Mouse (Mus musculus) urinary bladder, postnatal 25 days (tissue): ENCODE data around the gene Tlcd2.

ENCODE experiments used
- DNase-seq: peaks from one replicate; pipeline ENCODE4 v3.0.0; 2022; ENCODE audit warnings: low spot score

Tlcd2 gene

GRCm38 (mm10) chr11:75460844-75461742, at the start of gene Tlcd2:
Gene Tlcd2, plus strand, starts transcription at chr11:75461715.
- DNase-seq: peak; percentile 96

GRCm38 (mm10) chr11:75415096-75415495, 46.4 kb upstream of the Tlcd2 start:
- no peak for DNase-seq

DNA sequence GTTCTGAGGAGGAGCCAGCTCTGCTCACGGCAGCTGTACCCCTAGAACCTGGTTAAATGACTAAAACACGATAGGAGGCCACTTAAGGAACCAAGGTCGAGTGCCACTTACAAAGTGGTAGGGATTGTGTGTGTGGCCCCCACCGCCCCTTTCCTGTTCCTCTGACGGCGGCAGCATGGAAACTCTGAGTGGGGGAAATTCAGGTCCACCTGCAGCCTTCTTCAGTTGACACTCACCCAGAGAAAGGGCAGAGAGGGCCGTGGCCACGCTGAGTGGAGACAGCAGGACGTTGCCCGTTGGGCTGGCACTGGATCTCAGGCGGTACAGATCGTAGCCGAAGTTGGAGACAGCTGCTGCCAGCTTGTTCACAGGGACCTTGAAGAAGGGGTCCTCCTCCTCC, 45.5 kb upstream of the Tlcd2 start:
- DNase-seq: no peak

DNA sequence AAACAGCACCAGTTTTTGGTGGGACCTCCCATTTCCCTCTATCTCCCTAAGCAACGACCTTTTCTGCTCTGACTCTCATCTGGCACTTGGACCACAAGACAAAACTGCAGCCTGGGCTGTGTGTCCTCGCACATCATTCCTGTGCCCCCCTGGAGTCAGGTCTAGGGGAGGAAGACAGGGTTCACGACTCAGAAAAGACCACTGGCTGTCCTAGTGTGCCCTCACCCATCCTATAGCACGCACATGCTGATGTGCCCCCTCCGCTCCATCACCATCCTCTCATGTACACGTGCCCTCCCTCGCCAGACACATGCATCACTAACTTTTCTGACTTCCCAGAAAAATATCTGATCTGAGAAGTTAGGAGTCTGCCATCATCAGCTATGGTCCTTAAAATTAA, 41.5 kb upstream of the Tlcd2 start:
- DNase-seq: no peak

- DNase-seq: no peak
Observed at GRCm38 (mm10) chr11:75420810-75421374, 40.6 kb upstream of the Tlcd2 start.

DNA sequence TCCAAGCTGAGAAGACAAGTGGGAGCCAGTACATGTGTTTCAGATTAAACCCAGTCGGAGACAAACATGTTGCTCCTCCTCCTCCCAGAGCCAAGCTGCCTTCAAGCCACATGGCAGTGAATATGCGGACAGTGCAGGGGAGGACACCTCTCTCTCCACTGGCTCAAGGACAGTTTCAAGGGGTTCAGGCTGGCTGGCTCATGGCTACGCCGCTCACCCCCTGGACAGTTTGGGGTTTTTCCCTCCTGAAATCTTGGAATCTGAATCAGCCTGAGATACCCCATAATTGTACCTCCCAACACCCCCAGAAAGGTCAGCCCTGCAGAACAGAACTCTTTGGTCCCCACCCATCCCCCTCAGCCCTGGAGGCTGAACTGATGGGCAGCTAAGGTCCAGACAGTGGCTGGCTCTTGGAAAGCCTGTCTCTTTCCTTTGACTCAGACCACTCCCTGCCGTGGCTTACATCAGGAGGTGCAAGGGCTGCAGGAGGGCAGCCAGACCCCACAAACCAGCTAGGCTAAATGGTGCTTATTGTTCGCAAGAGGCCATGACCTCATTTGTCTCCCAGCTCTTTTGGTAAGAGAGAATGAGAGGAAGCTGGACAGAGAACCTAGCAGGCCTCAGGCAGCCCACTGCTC, 40.0 kb upstream of the Tlcd2 start:
- DNase-seq: no peak

DNA sequence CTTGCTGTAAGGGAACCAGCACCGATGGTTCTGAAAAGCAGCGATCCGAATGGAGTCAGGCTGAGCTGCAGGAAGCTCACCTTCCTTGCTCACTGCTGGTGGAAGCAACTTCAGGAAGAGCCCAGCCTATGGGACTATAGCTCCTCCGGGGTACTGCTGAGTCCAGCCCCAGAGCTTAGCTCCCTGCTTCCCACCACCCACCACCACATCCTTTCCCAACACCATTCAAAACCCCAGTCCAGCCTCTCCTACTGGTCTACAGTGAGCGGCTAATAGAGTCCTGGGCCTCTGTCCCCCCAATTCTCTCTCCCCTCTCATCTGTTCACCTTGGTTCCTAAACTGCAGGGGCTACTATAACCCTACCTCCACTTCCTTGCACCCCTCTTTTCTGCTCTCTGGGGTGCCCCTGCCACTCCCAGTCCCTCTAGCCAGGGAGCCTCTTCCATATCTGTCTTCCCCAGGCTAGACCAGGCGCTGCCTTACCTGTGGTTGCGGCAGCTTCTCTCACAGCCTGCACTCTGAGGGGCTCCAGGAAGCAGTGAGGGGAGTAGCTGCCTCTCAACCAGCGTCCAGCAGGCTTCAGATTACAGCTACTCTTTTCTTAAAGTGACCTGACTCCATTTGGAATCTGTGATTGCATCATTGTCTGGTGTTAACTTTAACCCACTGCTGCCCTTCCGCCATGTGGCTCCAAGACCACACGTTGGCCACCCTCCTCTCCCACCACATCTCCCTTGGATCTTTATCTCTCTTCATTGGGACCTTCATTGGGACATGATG, 39.3 kb upstream of the Tlcd2 start, which contains the start of gene Serpinf1:
TSS of gene Serpinf1 (minus strand) at position 689 of the 780 bp plus-strand sequence.
- DNase-seq: no peak

- DNase-seq: no peak
Observed at GRCm38 (mm10) chr11:75423091-75423490, 38.4 kb upstream of the Tlcd2 start.

GRCm38 (mm10) chr11:75424033-75424432, 37.5 kb upstream of the Tlcd2 start:
- DNase-seq: no peak

GRCm38 (mm10) chr11:75424459-75424858, 37.1 kb upstream of the Tlcd2 start:
- no peak for DNase-seq

DNA sequence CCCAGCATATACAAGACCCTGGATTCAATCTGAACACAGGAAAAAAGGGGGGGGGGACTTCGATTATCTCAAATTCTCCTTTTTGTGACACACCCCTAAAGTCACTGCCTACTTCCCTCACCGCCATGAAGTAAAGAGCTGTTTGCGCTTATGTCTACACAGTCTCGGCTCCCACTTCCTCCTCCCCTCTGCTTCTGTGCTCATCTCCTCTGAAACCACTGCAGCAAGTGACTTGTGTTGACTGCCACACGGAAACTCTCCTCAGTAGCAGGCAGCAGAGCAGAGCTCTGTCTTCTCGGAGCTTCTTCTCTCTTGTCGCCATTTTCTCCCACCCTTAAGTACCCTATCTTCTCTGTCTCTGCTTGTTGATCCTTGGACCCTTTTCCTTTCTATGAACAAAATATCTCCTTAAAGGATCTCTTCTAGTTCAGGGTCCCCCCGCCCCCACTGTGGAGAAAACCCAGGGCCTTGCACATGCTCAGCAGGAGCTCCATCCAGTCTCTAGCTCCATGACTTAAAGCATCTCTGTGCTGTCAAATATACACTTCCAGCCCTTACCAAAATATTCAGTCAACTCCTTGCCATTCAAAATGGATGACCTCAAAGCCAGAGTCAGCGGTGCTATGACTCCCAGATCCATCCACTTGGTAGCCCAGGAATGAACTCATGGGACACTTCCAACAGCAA, 32.4 kb upstream of the Tlcd2 start:
- no peak for DNase-seq

GRCm38 (mm10) chr11:75431307-75431706, 30.2 kb upstream of the Tlcd2 start:
- no peak for DNase-seq

DNA sequence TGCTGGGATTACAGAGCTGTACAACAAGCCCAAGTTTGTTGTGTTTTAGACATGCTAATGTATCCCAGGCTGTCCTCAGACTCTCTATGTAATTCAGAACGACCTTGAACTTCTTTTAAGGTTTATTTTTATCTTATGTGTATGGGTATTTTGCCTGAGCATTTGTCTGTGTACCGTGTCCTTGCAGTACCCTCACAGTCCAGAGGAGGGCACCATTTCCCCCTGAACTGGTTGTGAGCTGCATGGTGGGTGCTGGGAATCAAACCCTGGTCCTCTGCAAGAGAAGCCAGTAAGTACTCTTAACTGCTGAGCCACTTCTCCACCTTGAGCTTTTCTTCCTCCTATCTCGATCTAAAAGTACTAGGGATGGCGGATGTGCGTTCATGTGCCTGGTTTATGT, 27.4 kb upstream of the Tlcd2 start:
- no peak for DNase-seq

DNA sequence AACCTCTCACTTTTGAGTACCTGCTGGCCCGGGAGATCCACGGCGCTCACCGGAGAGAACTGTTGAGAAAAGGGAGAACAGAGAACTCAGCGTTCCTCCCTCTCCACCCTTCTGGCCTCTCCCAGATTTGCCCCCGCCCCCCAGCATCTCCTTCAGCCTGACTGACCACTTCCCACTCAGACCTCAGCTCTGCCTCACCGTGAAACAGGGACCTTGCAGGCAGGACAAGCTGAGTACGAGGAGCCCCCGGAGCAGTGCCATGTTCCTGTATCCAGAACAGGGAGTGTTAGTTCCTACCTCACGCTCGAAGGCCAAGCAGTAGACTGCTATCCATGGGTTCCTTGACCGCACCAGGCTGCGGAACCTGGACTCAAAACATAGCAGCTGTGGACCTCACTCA, 23.3 kb upstream of the Tlcd2 start:
- no peak for DNase-seq

DNA sequence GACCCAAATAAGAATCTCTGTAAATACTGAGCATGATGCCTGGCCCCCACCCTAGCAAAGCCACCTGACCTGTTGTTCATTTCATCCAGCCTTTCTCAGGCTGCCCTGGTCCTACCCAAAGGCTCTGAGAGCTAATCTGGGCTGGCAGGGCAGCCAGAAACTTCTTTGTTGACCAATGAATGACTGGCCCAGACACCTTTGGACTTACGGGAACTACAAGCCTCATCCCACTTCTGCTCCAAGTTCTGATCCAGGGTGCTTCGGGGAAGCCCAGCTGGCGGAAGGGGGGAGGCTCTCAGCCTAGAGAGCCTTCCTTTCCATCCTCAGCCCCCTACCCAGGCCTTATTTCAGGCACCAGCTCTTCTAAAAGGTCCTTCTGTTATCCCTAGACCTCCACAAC, 22.7 kb upstream of the Tlcd2 start:
- no peak for DNase-seq

- DNase-seq: no peak
Observed at GRCm38 (mm10) chr11:75439363-75439762, 22.2 kb upstream of the Tlcd2 start, which contains the start of gene Serpinf2. Gene Serpinf2, minus strand, starts transcription at chr11:75439591.

DNA sequence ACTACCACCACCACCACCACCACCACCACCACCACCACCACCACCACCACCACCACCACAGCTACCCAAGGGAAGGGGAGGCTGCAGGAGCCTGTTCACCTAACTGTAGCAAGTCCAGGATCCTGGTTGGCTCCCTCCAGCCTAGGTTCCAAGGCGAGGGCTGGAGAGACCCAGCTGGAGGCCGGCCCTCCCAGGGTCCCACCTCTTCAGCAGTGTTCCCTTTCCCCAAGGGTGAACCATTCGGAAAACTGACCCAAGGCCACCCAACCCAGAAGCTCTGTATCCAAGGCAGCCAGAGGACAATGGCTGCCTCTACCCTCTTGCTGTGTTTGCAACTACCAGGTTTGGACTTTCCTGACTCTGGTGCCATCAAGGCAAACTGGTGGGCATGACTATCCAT, 21.6 kb upstream of the Tlcd2 start:
- no peak for DNase-seq

DNA sequence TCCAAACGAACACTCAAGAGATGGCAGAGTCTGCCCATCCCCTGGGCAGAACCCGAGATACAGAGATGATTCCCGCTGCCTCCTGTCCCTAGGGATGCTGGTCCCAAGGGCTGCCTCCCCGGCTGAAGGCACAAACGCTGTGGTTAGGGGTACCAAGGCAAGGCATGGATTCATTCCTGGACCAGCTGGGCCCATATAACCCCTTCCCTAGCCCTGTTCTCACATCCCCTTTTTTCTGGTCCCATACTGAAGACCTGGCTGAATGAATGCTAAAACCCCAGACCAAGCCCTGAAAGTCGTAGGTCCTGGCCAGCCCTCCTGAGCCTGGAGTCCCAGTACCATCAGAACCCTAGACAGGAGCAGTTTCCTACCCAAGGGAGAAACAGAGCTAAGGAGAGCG, 20.5 kb upstream of the Tlcd2 start:
- no peak for DNase-seq

GRCm38 (mm10) chr11:75441601-75442000, 19.9 kb upstream of the Tlcd2 start:
- DNase-seq: no peak

DNA sequence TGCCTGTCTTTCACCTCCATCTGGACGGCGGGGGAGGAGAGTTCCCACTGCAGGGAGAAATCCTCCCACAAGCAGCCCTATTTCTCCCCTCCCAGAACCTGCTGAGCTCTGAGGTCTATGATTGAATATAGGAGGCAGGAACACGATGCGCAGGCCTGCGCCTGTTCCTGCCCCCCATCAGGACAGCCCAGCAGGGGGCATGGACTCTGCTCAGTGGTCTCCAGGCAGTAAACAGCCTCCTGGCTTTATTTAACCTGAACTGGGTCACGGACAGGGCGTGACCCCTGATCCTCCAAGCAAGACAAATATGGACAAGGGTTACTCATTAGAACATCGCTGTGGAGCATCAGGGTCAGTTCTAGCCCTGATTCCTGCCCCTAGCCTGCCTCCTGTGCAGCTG, 17.8 kb upstream of the Tlcd2 start:
- no peak for DNase-seq

GRCm38 (mm10) chr11:75448575-75448974, 12.9 kb upstream of the Tlcd2 start:
- no peak for DNase-seq

DNA sequence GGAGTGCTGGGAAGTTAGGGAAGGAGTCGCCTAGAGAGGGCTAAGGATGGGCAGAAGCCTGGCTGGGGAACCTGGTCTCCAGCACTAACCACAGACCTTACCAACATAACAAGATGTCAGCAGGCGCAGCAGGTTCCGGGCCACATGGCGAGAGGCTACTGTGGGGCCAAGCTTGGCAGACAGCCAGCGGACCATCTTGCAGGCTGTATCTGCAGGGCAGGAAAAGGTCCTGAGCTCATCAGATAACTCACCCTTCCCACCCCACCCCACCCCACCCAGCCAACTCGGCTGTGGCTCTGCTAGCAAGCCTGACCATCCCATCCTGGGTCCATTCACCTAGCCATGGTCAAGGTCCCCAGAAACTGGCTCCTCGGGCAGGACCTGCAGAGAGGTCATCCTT, 11.8 kb upstream of the Tlcd2 start:
- DNase-seq: no peak
